ENCODE assay signal across 8 mouse cellular contexts in the genomic region with DNA sequence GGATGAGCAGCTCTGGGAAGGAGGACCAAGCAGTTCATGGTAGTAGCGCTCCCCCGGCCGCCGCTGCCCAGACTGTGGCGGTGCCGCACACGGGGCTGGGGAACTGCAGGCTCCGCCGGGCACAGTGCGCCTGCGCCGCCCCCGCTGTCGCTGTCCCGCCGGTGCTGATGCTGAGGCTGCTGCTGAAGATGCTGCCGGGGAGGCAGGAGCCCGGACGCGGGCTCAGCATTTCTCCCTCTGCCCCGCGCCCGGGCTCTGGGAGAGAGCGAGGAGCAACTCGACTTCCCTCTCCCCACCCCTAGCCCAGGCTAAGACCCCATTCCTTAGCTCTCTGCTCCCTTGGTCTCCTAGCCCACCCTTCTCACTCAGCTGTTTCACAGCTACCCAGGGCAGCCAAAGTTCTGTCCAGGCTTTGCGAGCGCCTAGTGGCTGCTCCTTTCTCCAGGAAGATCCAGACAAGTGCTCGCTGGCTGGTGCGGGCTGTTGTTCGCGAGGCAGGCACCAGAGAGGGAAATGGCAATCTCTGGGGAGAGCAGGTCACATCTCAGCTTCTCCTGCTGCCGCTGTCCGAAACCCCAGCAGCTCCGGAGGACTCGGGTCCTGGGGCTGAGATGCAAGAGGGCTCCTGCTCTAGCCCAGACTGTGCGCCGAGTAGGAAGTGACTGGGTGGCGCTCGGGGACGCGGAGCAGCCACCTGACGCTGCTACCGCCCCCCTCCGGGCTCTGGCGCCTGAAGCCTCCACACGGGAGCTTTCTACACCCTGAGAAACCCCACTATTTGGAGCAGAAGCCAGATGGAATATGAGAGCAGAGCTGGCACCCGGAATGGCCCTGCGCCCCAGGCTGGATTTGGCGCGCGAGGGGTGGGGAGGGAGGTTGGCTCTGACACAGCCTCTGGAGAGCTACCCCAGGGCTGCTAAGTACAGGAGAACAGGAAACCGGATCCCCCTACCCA. TPM values are rescaled to one million over a fixed set of nuclear protein-coding genes. Genes with fewer than 3 reads are reported as not detected.
DNase-seq lines count a peak whose midpoint lies in the region; ATAC-seq and TF ChIP-seq lines count a peak whose summit lies in the region.

A gene (minus strand): TSS at position 642 of the 955 bp plus-strand sequence.

- intact Hi-C loops in gastrocnemius, adult 2 months (cut with DNase I) = no loop called here
- intact Hi-C loops in heart, postnatal 10 days (cut with DNase I) = loop anchor here (5.0 kb wide), 1 partner anchor 215 kb away; no protein-coding TSS in a partner anchor

- peak within 1 kb of the TSS; percentile 59 for H3K4me3 ChIP-seq in gastrocnemius, adult 2 months

- TF ChIP-seq CTCF in gastrocnemius, adult 2 months (IDR thresholded peaks at IDR 0.05) = peak; percentile 0; the same call in 1 of the 2 replicates

- ATAC-seq in inflammation-experienced regulatory T-cells, adult 6 months = no peak

- H3K27ac ChIP-seq in gastrocnemius, adult 2 months = no peak within 1 kb of the TSS

- DNase-seq in gastrocnemius, adult 2 months = peak; percentile 58
- no peak for DNase-seq in gastrocnemius, adult 18-20 months (ENCODE audit: low spot score)
- DNase-seq in CD4-positive helper T cell, adult 2 months (ENCODE audit: low read depth, low spot score) = peak; percentile 13
- DNase-seq in embryo, embryonic 9.5 days (ENCODE audit: extremely low spot score) = peak; percentile 75
- DNase-seq in heart, postnatal 10 days = peak; percentile 5 to 11
- peak; percentile 74 to 80 for DNase-seq in left cerebral cortex, adult 18-20 months (ENCODE audit: low spot score in 2 of 2)
- peak; percentile 79 for DNase-seq in neural tube, embryonic 10.5 days (ENCODE audit: extremely low spot score, low spot score)

RNA-seq across cellular contexts. Expression of the gene that starts here (rescaled TPM):
- under 1 TPM in 1 of 2 experiments, not detected in 1; 0.06 TPM for total RNA-seq in gastrocnemius, adult 2 months (2021)
- not detected for total RNA-seq in gastrocnemius, adult 18-20 months (2021)
- total RNA-seq in heart, postnatal 10 days (2021) = not detected
- total RNA-seq in left cerebral cortex, adult 18-20 months (2021) = 10 to 100 TPM; 54.5 to 79.2 TPM
- not detected for polyA plus RNA-seq in inflammation-experienced regulatory T-cells, adult 6 months (2017; shearing (Covaris generic))

Comparison
In these comparisons a context has a peak if more than half of its experiments do, and no peak if none do; other contexts are left out.
1. RNA of the gene that starts here (total RNA-seq): 54.5 to 79.2 TPM in left cerebral cortex, adult 18-20 months; 0.06 TPM in gastrocnemius, adult 2 months, not detected in heart, postnatal 10 days and not detected in gastrocnemius, adult 18-20 months; every median in the first group is over 10 times any median in the second.
2. Peak in DNase-seq and H3K4me3 ChIP-seq in gastrocnemius, adult 2 months; RNA of the gene not detected or under 1 TPM.
3. Peak in DNase-seq in heart, postnatal 10 days; RNA of the gene not detected or under 1 TPM.